Mouse (Mus musculus): ENCODE measurements at regions not wholly inside any gene's neighbourhood (a gene's known extent, or its start where the extent isn't known, plus 50 kb on each side); places are given as distances from the start of the nearest gene placed in this dataset.
"Not testable (repeated sequence)": the region's sequence is repeated elsewhere in the genome, so short reads cannot be mapped to it uniquely, and the experiment has no call there.

- H3K4me3 ChIP-seq (replicated peaks); H3K27ac ChIP-seq; H3K4me2 ChIP-seq; H3K9ac ChIP-seq; H3K36me3 ChIP-seq (replicated peaks); H3K27me3 ChIP-seq; H3K9me3 ChIP-seq; H3K4me1 ChIP-seq: not testable (repeated sequence)
- WGBS: no CpG with 5 or more reads among the region's 21 CpGs
- ATAC-seq (ENCODE audit: low FRiP score): peak; percentile 55; the same call in 1 of the 2 replicates
These were observed 500.8 kb upstream of the Gm12887 start for GRCm38 (mm10) chr4:122122739-122123138.

Measured in forebrain, embryonic 12.5 days (tissue).